Mouse (Mus musculus): ENCODE measurements around the gene Tmc5. TPM values are rescaled to one million over a fixed set of nuclear protein-coding genes. Genes with fewer than 3 reads are reported as not detected.

Gene Tmc5
- total and polyA plus RNA-seq, 3 experiments, result 0.11 TPM; not detected in 2

DNA sequence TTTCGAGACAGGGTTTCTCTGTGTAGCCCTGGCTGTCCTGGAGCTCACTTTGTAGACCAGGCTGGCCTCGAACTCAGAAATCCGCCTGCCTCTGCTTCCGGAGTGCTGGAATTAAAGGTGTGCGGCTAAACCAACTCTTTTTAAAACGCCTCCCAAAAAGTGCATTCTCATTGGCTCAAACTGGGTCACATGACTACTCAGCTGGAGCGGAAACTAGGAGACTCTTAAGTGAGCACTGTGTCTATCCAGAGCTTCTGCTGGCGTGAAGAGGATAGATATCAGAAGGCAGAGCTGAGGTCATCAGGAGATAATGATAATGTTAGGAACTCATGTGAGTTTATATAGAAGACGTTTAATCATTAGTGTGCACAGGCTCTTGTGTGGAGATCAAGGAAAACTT is 36.0 kb downstream of the Tmc5 start:
- Histone ChIP-seq H3K36me3 (replicated peaks) (no peaks in the 10 kb centered on the region), H3K9me3 (replicated peaks) (no peaks in the 10 kb centered on the region), H3K4me1 (ENCODE audit: insufficient read depth, low read depth, low read length) (no peaks in the 10 kb centered on the region), H3K27me3 (ENCODE audit: insufficient read depth, low read length) (no peaks in the 10 kb centered on the region), H3K4me3 (ENCODE audit: low read depth, low read length) (no peak overlapping the region)
- ATAC-seq (ENCODE audit: extremely low read depth, insufficient number of reproducible peaks, low FRiP score, poor library complexity, severe bottlenecking), result no peak
- no peak for DNase-seq (ENCODE audit: low spot score)
- TF ChIP-seq TAL1 (conservative IDR thresholded peaks at IDR 0.05; ENCODE audit: low read depth, low read length), result no peak
- no peak for TF ChIP-seq POLR2AphosphoS5 (IDR thresholded peaks at IDR 0.05; ENCODE audit: insufficient replicate concordance, low read depth, low read length)
- TF ChIP-seq GATA1 (IDR thresholded peaks at IDR 0.05; ENCODE audit: borderline replicate concordance, low read length), result no peak
- TF ChIP-seq GATA2 (IDR thresholded peaks at IDR 0.05; ENCODE audit: borderline replicate concordance, low read depth, low read length), result no peak
- no peak for TF ChIP-seq CTCF (IDR thresholded peaks at IDR 0.05; ENCODE audit: low read depth, low read length)

DNA sequence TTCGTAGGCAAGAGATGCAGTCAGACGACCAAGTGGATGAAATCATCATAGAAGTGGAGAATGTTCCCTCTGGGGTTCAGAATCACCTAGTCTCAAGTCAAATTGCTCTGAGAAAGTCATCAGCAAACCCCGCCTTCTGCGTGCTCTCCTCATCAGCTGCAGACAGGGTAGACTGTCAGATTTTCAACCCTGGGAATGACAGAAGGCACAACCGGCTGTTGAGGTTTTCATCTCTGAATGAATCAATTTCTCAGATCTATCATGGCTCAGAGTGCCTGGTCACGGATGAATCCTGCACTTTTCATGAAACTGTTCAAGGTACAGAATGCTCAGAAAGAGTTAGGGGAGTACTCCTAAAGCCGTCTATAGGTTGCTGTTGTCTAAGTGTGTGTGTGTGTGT is 36.9 kb downstream of the Tmc5 start:
- H3K27me3 ChIP-seq (ENCODE audit: insufficient read depth, low read length), result no peaks in the 10 kb centered on the region
- no peaks in the 10 kb centered on the region for H3K36me3 ChIP-seq (replicated peaks)
- no peak for ATAC-seq (ENCODE audit: extremely low read depth, insufficient number of reproducible peaks, low FRiP score, poor library complexity, severe bottlenecking)
- H3K9me3 ChIP-seq (replicated peaks), result no peaks in the 10 kb centered on the region
- no peak for DNase-seq (ENCODE audit: low spot score)
- TF ChIP-seq GATA2 (IDR thresholded peaks at IDR 0.05; ENCODE audit: borderline replicate concordance, low read depth, low read length), result no peak
- no peak for TF ChIP-seq CTCF (IDR thresholded peaks at IDR 0.05; ENCODE audit: low read depth, low read length)
- no peak for TF ChIP-seq TAL1 (conservative IDR thresholded peaks at IDR 0.05; ENCODE audit: low read depth, low read length)
- no peak for TF ChIP-seq GATA1 (IDR thresholded peaks at IDR 0.05; ENCODE audit: borderline replicate concordance, low read length)
- TF ChIP-seq POLR2AphosphoS5 (IDR thresholded peaks at IDR 0.05; ENCODE audit: insufficient replicate concordance, low read depth, low read length), result no peak
- H3K4me3 ChIP-seq (ENCODE audit: low read depth, low read length), result no peak overlapping the region
- H3K4me1 ChIP-seq (ENCODE audit: insufficient read depth, low read depth, low read length), result no peaks in the 10 kb centered on the region

DNA sequence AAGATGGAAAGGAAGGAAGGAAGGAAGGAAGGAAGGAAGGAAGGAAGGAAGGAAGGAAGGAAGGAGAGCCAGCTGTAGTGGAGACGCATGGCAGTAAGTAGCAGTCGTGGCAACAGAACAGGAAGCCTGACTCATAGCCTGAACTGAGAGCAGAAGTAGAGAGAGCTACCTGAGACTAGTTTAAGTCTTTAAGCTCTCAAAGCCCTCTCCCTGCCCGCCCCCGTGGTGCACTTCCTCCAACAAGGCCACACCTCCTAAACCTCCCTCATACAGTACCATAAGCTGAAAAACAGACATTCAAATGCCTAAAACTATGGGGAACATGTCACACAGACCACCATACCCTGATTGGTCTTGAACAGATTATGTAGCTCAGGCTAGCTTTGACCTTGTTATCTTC is 40.4 kb downstream of the Tmc5 start:
- DNase-seq (ENCODE audit: low spot score) (no peak), ATAC-seq (ENCODE audit: extremely low read depth, insufficient number of reproducible peaks, low FRiP score, poor library complexity, severe bottlenecking) (no peak)
- H3K36me3 ChIP-seq (replicated peaks), result no peaks in the 10 kb centered on the region

DNA sequence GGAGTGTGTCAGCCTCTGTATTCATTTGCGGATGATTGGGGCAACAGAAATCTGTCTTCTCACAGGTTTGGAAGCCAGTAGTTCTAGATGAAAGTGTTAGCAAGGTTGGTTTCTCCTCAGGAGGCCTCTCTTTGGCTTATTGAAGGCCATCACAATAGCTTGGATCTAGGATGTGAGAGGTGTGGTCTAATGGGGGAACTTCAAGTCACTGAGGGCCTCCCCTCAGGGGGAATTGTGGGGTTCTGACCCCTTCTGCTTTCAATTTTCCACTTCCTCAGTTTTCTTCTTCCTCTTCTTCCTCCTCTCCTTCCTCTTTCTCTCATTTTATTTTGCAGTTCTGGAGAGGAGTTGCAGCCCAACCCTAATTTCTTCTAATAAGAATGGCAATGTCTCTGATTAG is 49.1 kb downstream of the Tmc5 start:
- Histone ChIP-seq H3K27me3 (ENCODE audit: insufficient read depth, low read length) (peaks cover 5% of the 10 kb centered on the region; the same call in 1 of the 2 replicates), H3K4me3 (ENCODE audit: low read depth, low read length) (no peak overlapping the region), H3K9me3 (replicated peaks) (no peaks in the 10 kb centered on the region), H3K4me1 (ENCODE audit: insufficient read depth, low read depth, low read length) (no peaks in the 10 kb centered on the region), H3K36me3 (replicated peaks) (no peaks in the 10 kb centered on the region)
- no peak for TF ChIP-seq POLR2AphosphoS5 (IDR thresholded peaks at IDR 0.05; ENCODE audit: insufficient replicate concordance, low read depth, low read length)
- no peak for TF ChIP-seq TAL1 (conservative IDR thresholded peaks at IDR 0.05; ENCODE audit: low read depth, low read length)
- no peak for TF ChIP-seq GATA1 (IDR thresholded peaks at IDR 0.05; ENCODE audit: borderline replicate concordance, low read length)
- TF ChIP-seq CTCF (IDR thresholded peaks at IDR 0.05; ENCODE audit: low read depth, low read length), result no peak
- no peak for TF ChIP-seq GATA2 (IDR thresholded peaks at IDR 0.05; ENCODE audit: borderline replicate concordance, low read depth, low read length)
- no peak for DNase-seq (ENCODE audit: low spot score)
- ATAC-seq (ENCODE audit: extremely low read depth, insufficient number of reproducible peaks, low FRiP score, poor library complexity, severe bottlenecking), result no peak

More for the DNA sequence above, 40.4 kb downstream of the Tmc5 start:
- Histone ChIP-seq H3K27me3 (ENCODE audit: insufficient read depth, low read length) (no peaks in the 10 kb centered on the region), H3K4me1 (ENCODE audit: insufficient read depth, low read depth, low read length) (no peaks in the 10 kb centered on the region), H3K4me3 (ENCODE audit: low read depth, low read length) (no peak overlapping the region), H3K9me3 (replicated peaks) (no peaks in the 10 kb centered on the region)
- no peak for TF ChIP-seq CTCF (IDR thresholded peaks at IDR 0.05; ENCODE audit: low read depth, low read length)
- TF ChIP-seq TAL1 (conservative IDR thresholded peaks at IDR 0.05; ENCODE audit: low read depth, low read length), result no peak
- no peak for TF ChIP-seq GATA1 (IDR thresholded peaks at IDR 0.05; ENCODE audit: borderline replicate concordance, low read length)
- TF ChIP-seq GATA2 (IDR thresholded peaks at IDR 0.05; ENCODE audit: borderline replicate concordance, low read depth, low read length), result no peak
- TF ChIP-seq POLR2AphosphoS5 (IDR thresholded peaks at IDR 0.05; ENCODE audit: insufficient replicate concordance, low read depth, low read length), result no peak

DNA sequence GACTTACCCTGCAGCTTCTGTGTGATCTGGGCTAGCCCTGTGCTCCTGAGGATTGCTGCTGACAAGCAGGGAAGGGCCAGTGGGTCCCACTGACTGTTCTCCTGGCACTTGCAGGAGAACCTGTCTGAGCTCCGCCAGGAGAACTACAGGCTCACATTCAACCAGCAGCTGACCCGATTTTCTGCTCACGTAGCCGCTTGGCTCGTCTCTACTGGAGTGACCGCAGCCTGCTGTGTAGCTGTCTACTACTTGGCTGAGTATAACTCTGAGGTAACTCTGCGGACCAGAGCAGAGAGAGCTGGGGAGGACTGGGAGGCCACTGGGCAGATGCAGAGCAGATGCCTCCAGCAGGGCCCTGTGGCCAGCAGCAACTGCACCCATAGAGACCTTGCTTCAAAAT is 52.2 kb downstream of the Tmc5 start:
- H3K27me3 ChIP-seq (ENCODE audit: insufficient read depth, low read length), result peaks cover 5% of the 10 kb centered on the region; the same call in 1 of the 2 replicates
- no peak overlapping the region for H3K4me3 ChIP-seq (ENCODE audit: low read depth, low read length)
- ATAC-seq (ENCODE audit: extremely low read depth, insufficient number of reproducible peaks, low FRiP score, poor library complexity, severe bottlenecking) (no peak), DNase-seq (ENCODE audit: low spot score) (no peak)
- H3K4me1 ChIP-seq (ENCODE audit: insufficient read depth, low read depth, low read length), result no peaks in the 10 kb centered on the region
- TF ChIP-seq GATA2 (IDR thresholded peaks at IDR 0.05; ENCODE audit: borderline replicate concordance, low read depth, low read length) (no peak), CTCF (IDR thresholded peaks at IDR 0.05; ENCODE audit: low read depth, low read length) (no peak), TAL1 (conservative IDR thresholded peaks at IDR 0.05; ENCODE audit: low read depth, low read length) (no peak), GATA1 (IDR thresholded peaks at IDR 0.05; ENCODE audit: borderline replicate concordance, low read length) (no peak), POLR2AphosphoS5 (IDR thresholded peaks at IDR 0.05; ENCODE audit: insufficient replicate concordance, low read depth, low read length) (no peak)
- no peaks in the 10 kb centered on the region for H3K36me3 ChIP-seq (replicated peaks)
- H3K9me3 ChIP-seq (replicated peaks), result no peaks in the 10 kb centered on the region

DNA sequence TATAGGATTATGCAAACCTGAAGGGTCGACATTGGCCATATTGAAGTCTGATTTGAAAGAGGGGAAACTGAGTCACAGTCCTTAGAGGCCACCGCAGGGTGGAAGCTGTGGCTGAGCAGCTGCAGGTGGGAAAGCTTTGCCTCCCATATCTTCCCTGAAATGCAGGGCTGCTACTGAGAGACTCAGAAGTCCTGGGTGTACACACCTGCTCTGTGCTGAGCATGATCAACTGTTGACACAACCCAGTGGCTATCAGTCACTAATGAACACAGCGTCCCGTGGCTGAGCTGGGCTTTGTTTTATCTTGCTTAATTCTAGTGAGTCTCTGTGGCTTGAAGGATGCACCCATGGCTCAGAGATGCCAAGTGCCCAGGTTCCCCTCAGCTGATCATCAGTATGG is 53.0 kb downstream of the Tmc5 start:
- Histone ChIP-seq H3K4me1 (ENCODE audit: insufficient read depth, low read depth, low read length) (no peaks in the 10 kb centered on the region), H3K9me3 (replicated peaks) (no peaks in the 10 kb centered on the region), H3K27me3 (ENCODE audit: insufficient read depth, low read length) (peaks cover 5% of the 10 kb centered on the region; the same call in 1 of the 2 replicates), H3K36me3 (replicated peaks) (no peaks in the 10 kb centered on the region), H3K4me3 (ENCODE audit: low read depth, low read length) (no peak overlapping the region)
- DNase-seq (ENCODE audit: low spot score) (no peak), ATAC-seq (ENCODE audit: extremely low read depth, insufficient number of reproducible peaks, low FRiP score, poor library complexity, severe bottlenecking) (no peak)
- TF ChIP-seq POLR2AphosphoS5 (IDR thresholded peaks at IDR 0.05; ENCODE audit: insufficient replicate concordance, low read depth, low read length) (no peak), CTCF (IDR thresholded peaks at IDR 0.05; ENCODE audit: low read depth, low read length) (no peak), GATA1 (IDR thresholded peaks at IDR 0.05; ENCODE audit: borderline replicate concordance, low read length) (no peak), TAL1 (conservative IDR thresholded peaks at IDR 0.05; ENCODE audit: low read depth, low read length) (no peak), GATA2 (IDR thresholded peaks at IDR 0.05; ENCODE audit: borderline replicate concordance, low read depth, low read length) (no peak)
